Mouse (Mus musculus) MEL (cell line): ENCODE measurements around the gene Tuba4a. TPM values are rescaled to one million over a fixed set of nuclear protein-coding genes. Genes with fewer than 3 reads are reported as not detected.

Experiments used
- DNase-seq: peaks from one replicate; pipeline ENCODE4 v3.0.0; 2011; ENCODE audit warnings: low read depth, low spot score
- H3K27ac ChIP-seq: 2 replicates; pipeline ENCODE4 v1.5.1; 2012; ENCODE audit warnings: low read depth, mild to moderate bottlenecking, control low read depth, low read length, moderate library complexity; ENCODE audit not compliant: control insufficient read depth
- H3K27me3 ChIP-seq, 2 experiments: fragments of 150-350 bp in 1 of 2; sonication (generic) in 1 of 2; 2 replicates each; pipeline ENCODE4 v1.6.1; 2012; ENCODE audit warnings: low read length in 2 of 2, mild to moderate bottlenecking in 2 of 2, improper control_type of control experiment in 1 of 2, moderate library complexity in 1 of 2; ENCODE audit not compliant: insufficient read depth in 2 of 2, control insufficient read depth in 1 of 2
- H3K36me3 ChIP-seq, 2 experiments: 2 replicates each; pipeline ENCODE4 v1.6.1; 2012 to 2014; ENCODE audit warnings: low read length in 2 of 2, improper control_type of control experiment in 1 of 2, inconsistent platforms in 1 of 2, mild to moderate bottlenecking in 1 of 2; ENCODE audit not compliant: insufficient read depth in 2 of 2, control insufficient read depth in 1 of 2
- H3K4me1 ChIP-seq, 2 experiments: fragments of 150-350 bp in 1 of 2; sonication (generic) in 1 of 2; 2 replicates each; pipeline ENCODE4 v1.6.1; 2012; ENCODE audit warnings: low read length in 2 of 2, improper control_type of control experiment in 1 of 2, mild to moderate bottlenecking in 1 of 2; ENCODE audit not compliant: insufficient read depth in 2 of 2, control insufficient read depth in 1 of 2
- H3K4me3 ChIP-seq, 2 experiments: fragments of 150-350 bp in 1 of 2; sonication (generic) in 1 of 2; 2 replicates each; pipeline ENCODE4 v1.5.1; 2012; ENCODE audit warnings: low read depth in 2 of 2, low read length in 2 of 2, mild to moderate bottlenecking in 2 of 2, moderate library complexity in 2 of 2, control low read depth in 1 of 2, improper control_type of control experiment in 1 of 2; ENCODE audit not compliant: control insufficient read depth in 1 of 2, insufficient read depth in 1 of 2
- H3K79me2 ChIP-seq: 2 replicates; pipeline ENCODE4 v1.6.1; 2012; ENCODE audit warnings: mild to moderate bottlenecking, low read length, moderate library complexity; ENCODE audit not compliant: control insufficient read depth, poor library complexity, insufficient read depth
- H3K9ac ChIP-seq: 2 replicates; pipeline ENCODE4 v1.6.1; 2012; ENCODE audit warnings: low read depth, mild to moderate bottlenecking, control low read depth, low read length, moderate library complexity; ENCODE audit not compliant: control insufficient read depth, poor library complexity, severe bottlenecking
- H3K9me3 ChIP-seq: fragments of 150-350 bp; sonication (generic); replicated peaks from 2 replicates; pipeline ENCODE4 v1.6.1; 2012; ENCODE audit warnings: mild to moderate bottlenecking, low read length, improper control_type of control experiment, moderate library complexity; ENCODE audit not compliant: insufficient read depth
- CHD1 ChIP-seq: IDR thresholded peaks from 2 replicates; pipeline ENCODE4 v1.6.1; 2012; ENCODE audit warnings: low read depth, mild to moderate bottlenecking, inconsistent platforms, low read length, improper control_type of control experiment
- CTCF ChIP-seq, 3 experiments: IDR thresholded peaks in 2 of 3; conservative IDR thresholded peaks in 1 of 3; 2 replicates each; pipeline ENCODE4 v1.5.1; 2011 to 2012; ENCODE audit warnings: low read length in 3 of 3, low read depth in 2 of 3, mild to moderate bottlenecking in 2 of 3, improper control_type of control experiment in 1 of 3, inconsistent platforms in 1 of 3, mixed read lengths in 1 of 3, moderate library complexity in 1 of 3; ENCODE audit not compliant: control insufficient read depth in 1 of 3, insufficient read depth in 1 of 3, poor library complexity in 1 of 3, severe bottlenecking in 1 of 3
- ELF1 ChIP-seq: IDR thresholded peaks from 2 replicates; pipeline ENCODE4 v1.6.1; 2014; ENCODE audit warnings: low read depth, mild to moderate bottlenecking, inconsistent platforms, low read length, improper control_type of control experiment, moderate library complexity
- HCFC1 ChIP-seq: IDR thresholded peaks from 2 replicates; pipeline ENCODE4 v1.6.1; 2012; ENCODE audit warnings: low read depth, mild to moderate bottlenecking, inconsistent platforms, low read length, improper control_type of control experiment, moderate library complexity
- JUND ChIP-seq: IDR thresholded peaks from 2 replicates; pipeline ENCODE4 v1.6.1; 2011; ENCODE audit warnings: low read depth, mild to moderate bottlenecking, improper control_type of control experiment, low read length
- MAZ ChIP-seq: IDR thresholded peaks from 2 replicates; pipeline ENCODE4 v1.6.1; 2012; ENCODE audit warnings: low read depth, mild to moderate bottlenecking, inconsistent platforms, low read length, improper control_type of control experiment
- MEF2A ChIP-seq: IDR thresholded peaks from 2 replicates; pipeline ENCODE4 v1.6.1; 2014; ENCODE audit warnings: low read depth, mild to moderate bottlenecking, inconsistent platforms, low read length, improper control_type of control experiment; ENCODE audit not compliant: poor library complexity, insufficient replicate concordance, severe bottlenecking; ENCODE audit errors: extremely low read depth
- MXI1 ChIP-seq: IDR thresholded peaks from 2 replicates; pipeline ENCODE4 v1.6.1; 2011; ENCODE audit warnings: mild to moderate bottlenecking, low read depth, low read length, improper control_type of control experiment
- NELFE ChIP-seq: IDR thresholded peaks from 2 replicates; pipeline ENCODE4 v1.6.1; 2011; ENCODE audit warnings: low read depth, low read length, improper control_type of control experiment
- NRF1 ChIP-seq: IDR thresholded peaks from 2 replicates; pipeline ENCODE4 v1.6.1; 2014; ENCODE audit warnings: low read depth, mild to moderate bottlenecking, inconsistent platforms, low read length, improper control_type of control experiment, moderate library complexity; ENCODE audit not compliant: poor library complexity, insufficient read depth, severe bottlenecking
- POLR2A ChIP-seq, 2 experiments: IDR thresholded peaks; 2 replicates each; pipeline ENCODE4 v1.6.1; 2011 to 2012; ENCODE audit warnings: low read length in 2 of 2, mild to moderate bottlenecking in 2 of 2, control low read depth in 1 of 2, improper control_type of control experiment in 1 of 2, low read depth in 1 of 2, moderate library complexity in 1 of 2; ENCODE audit not compliant: control insufficient read depth in 1 of 2, insufficient read depth in 1 of 2, poor library complexity in 1 of 2
- POLR2AphosphoS2 ChIP-seq: IDR thresholded peaks from 2 replicates; pipeline ENCODE4 v1.6.1; 2011; ENCODE audit warnings: low read length, improper control_type of control experiment
- POLR2AphosphoS5 ChIP-seq: IDR thresholded peaks from 2 replicates; pipeline ENCODE4 v1.6.1; 2012; ENCODE audit warnings: low read depth, borderline replicate concordance, mild to moderate bottlenecking, inconsistent platforms, low read length, moderate library complexity, mixed read lengths
- TAL1 ChIP-seq: IDR thresholded peaks from 2 replicates; pipeline ENCODE4 v1.6.1; 2012; ENCODE audit warnings: mild to moderate bottlenecking, inconsistent platforms, low read length, moderate library complexity, mixed read lengths
- TBP ChIP-seq: IDR thresholded peaks from 2 replicates; pipeline ENCODE4 v1.8.0; 2011; ENCODE audit warnings: low read depth, low read length, improper control_type of control experiment
- TCF12 ChIP-seq: IDR thresholded peaks from 2 replicates; pipeline ENCODE4 v1.6.1; 2014; ENCODE audit warnings: low read depth, mild to moderate bottlenecking, inconsistent platforms, low read length, improper control_type of control experiment, moderate library complexity
- UBTF ChIP-seq: IDR thresholded peaks from 2 replicates; pipeline ENCODE4 v1.6.1; 2012; ENCODE audit warnings: low read depth, mild to moderate bottlenecking, inconsistent platforms, low read length, improper control_type of control experiment, moderate library complexity, borderline replicate concordance; ENCODE audit not compliant: insufficient read depth
- USF1 ChIP-seq: IDR thresholded peaks from 2 replicates; pipeline ENCODE4 v1.6.1; 2014; ENCODE audit warnings: low read depth, mild to moderate bottlenecking, inconsistent platforms, low read length, improper control_type of control experiment, moderate library complexity
- USF2 ChIP-seq, 2 experiments: IDR thresholded peaks; 2 replicates each; pipeline ENCODE4 v1.6.1; 2011 to 2012; ENCODE audit warnings: improper control_type of control experiment in 2 of 2, low read length in 2 of 2, borderline replicate concordance in 1 of 2, inconsistent platforms in 1 of 2, low read depth in 1 of 2, mild to moderate bottlenecking in 1 of 2; ENCODE audit not compliant: insufficient read depth in 1 of 2
- ZC3H11A ChIP-seq: IDR thresholded peaks from 2 replicates; pipeline ENCODE4 v1.6.1; 2012; ENCODE audit warnings: low read depth, mild to moderate bottlenecking, inconsistent platforms, low read length, improper control_type of control experiment
- ZMIZ1 ChIP-seq: IDR thresholded peaks from 2 replicates; pipeline ENCODE4 v1.6.1; 2012; ENCODE audit warnings: low read depth, mild to moderate bottlenecking, inconsistent platforms, low read length, improper control_type of control experiment, moderate library complexity
- polyA plus RNA-seq, 2 experiments: library from polyadenylated mRNA; stranded (reverse) in 1 of 2; unstranded in 1 of 2; fragments of >175 nt in 1 of 2; fragments of >200 nt in 1 of 2; gene quantifications; 2 replicates each; pipeline versions ENCODE4 v1.2.1 to v1.2.4; 2012; ENCODE audit warnings: low replicate concordance in 2 of 2, low read depth in 1 of 2; ENCODE audit not compliant: insufficient read length in 2 of 2, insufficient read depth in 1 of 2, missing spikeins in 1 of 2
- total RNA-seq: library from RNA; depleted of rRNA; stranded (reverse); fragments of 300-350 nt; gene quantifications from 2 replicates; pipeline ENCODE4 v1.2.3, GENCODE M21; 2012

Gene Tuba4a
- total and polyA plus RNA-seq, 3 experiments = 385 to 439 TPM; not detected in 1

DNA sequence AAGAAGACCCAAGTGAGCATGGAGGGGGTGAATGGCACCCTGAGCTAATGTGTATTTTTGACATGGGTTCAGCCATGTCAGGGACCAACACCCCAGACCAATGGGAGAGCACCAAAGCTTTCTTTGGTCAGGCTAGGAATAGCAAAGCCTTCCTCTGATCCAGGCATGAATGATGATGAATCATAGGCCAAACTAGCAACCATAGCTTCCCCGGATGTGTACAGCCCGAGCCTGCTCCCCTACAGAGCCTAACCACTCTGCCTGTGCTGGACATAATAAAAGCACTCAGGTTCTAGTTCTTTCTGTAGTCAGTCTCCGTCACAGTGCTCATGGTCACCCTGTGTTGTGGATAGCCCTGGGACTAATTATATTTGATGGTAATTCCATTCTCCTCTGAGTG is 1.9 kb upstream of the Tuba4a start:
- Histone ChIP-seq H3K79me2 (peaks cover 23% of the 10 kb centered on the region), H3K4me1 (peaks cover 29 to 47% of the 10 kb centered on the region in 2 experiments), H3K27me3 (no peaks in the 10 kb centered on the region), H3K27ac (no peak overlapping the region), H3K36me3 (peaks cover 1 to 40% of the 10 kb centered on the region in 2 experiments), H3K4me3 (no peak overlapping the region), H3K9ac (no peak overlapping the region), H3K9me3 (no peaks in the 10 kb centered on the region)
- TF ChIP-seq POLR2AphosphoS2 = no peak
- no peak for TF ChIP-seq CHD1
- TF ChIP-seq POLR2AphosphoS5 = no peak
- TF ChIP-seq CTCF (IDR thresholded peaks at IDR 0.05 in 2 of 3, conservative IDR thresholded peaks at IDR 0.05 in 1 of 3; ENCODE audit: control insufficient read depth in 1 of 3, insufficient read depth in 1 of 3, low read depth in 2 of 3, low read length in 3 of 3, poor library complexity in 1 of 3, severe bottlenecking in 1 of 3) = no peak
- no peak for TF ChIP-seq UBTF
- TF ChIP-seq JUND = no peak
- TF ChIP-seq USF2 (IDR thresholded peaks at IDR 0.05; ENCODE audit: borderline replicate concordance in 1 of 2, insufficient read depth in 1 of 2, low read depth in 1 of 2, low read length in 2 of 2) = no peak
- TF ChIP-seq MAZ = no peak
- TF ChIP-seq TAL1 = no peak
- no peak for TF ChIP-seq MEF2A
- no peak for TF ChIP-seq HCFC1
- no peak for TF ChIP-seq ZC3H11A
- no peak for DNase-seq

DNA sequence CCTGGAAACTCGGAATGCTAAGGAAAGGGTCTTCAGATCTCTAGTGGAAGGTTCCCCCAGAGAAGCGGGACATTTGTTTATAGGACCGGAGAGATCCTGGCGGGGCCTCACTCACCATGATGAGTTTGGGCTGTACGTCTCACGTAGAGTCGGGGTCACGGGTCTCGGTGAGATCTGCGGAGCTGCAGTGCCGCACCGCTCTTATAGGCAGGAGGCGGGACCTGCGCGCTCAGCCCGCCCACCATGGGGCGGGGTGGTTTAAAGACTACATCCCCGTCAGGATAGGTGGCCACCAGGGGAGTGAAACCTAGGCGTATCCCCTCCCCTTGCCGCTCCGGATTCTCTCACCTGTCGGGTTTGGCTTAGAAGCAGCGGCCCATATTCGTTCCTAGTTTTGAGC is 587 bp downstream of the Tuba4a start:
- Histone ChIP-seq H3K27ac (peak overlapping the region; percentile 83), H3K4me3 (peak overlapping the region; percentile 81 to 82), H3K36me3 (peaks cover 12 to 43% of the 10 kb centered on the region in 2 experiments), H3K9ac (peak overlapping the region; percentile 87), H3K79me2 (peaks cover 45% of the 10 kb centered on the region), H3K9me3 (no peaks in the 10 kb centered on the region), H3K27me3 (no peaks in the 10 kb centered on the region), H3K4me1 (peaks cover 14 to 45% of the 10 kb centered on the region in 2 experiments)
- peak; percentile 92 for DNase-seq
- no peak for TF ChIP-seq ELF1
- peak; percentile 93; the same call in 1 of the 2 replicates for TF ChIP-seq POLR2AphosphoS5
- peak; percentile 99 for TF ChIP-seq POLR2AphosphoS2
- TF ChIP-seq NRF1 = peak; percentile 29; the same call in 1 of the 2 replicates
- peak; percentile 55; the same call in 1 of the 2 replicates for TF ChIP-seq HCFC1
- TF ChIP-seq ZC3H11A = no peak
- peak; percentile 74 for TF ChIP-seq TCF12
- peak; percentile 98 to 100 for TF ChIP-seq POLR2A (IDR thresholded peaks at IDR 0.05; ENCODE audit: control insufficient read depth in 1 of 2, insufficient read depth in 1 of 2, low read depth in 1 of 2, low read length in 2 of 2, poor library complexity in 1 of 2)
- TF ChIP-seq TBP = peak; percentile 99
- TF ChIP-seq USF1 = no peak
- TF ChIP-seq MXI1 = no peak
- peak; percentile 100 for TF ChIP-seq NELFE
- peak; percentile 99 for TF ChIP-seq ZMIZ1
